Mouse (Mus musculus) urinary bladder, adult 2 months (tissue): ENCODE measurements around the gene Tiam2. TPM values are rescaled to one million over a fixed set of nuclear protein-coding genes. Genes with fewer than 3 reads are reported as not detected.

Source experiments
- DNase-seq: peaks from one replicate; pipeline ENCODE4 v3.0.0; 2022; ENCODE audit warnings: low spot score
- polyA plus RNA-seq: library from polyadenylated mRNA; depleted of rRNA; stranded (reverse); fragments of >200 nt; gene quantifications from 2 replicates; pipeline ENCODE4 v1.2.3, GENCODE M21; 2012

The Tiam2 gene
- polyA plus RNA-seq, 1 experiment, result 7.2 TPM

- DNase-seq, result no peak
Measured at GRCm38 (mm10) chr17:3448725-3449124, 122.4 kb downstream of the Tiam2 start.

DNA sequence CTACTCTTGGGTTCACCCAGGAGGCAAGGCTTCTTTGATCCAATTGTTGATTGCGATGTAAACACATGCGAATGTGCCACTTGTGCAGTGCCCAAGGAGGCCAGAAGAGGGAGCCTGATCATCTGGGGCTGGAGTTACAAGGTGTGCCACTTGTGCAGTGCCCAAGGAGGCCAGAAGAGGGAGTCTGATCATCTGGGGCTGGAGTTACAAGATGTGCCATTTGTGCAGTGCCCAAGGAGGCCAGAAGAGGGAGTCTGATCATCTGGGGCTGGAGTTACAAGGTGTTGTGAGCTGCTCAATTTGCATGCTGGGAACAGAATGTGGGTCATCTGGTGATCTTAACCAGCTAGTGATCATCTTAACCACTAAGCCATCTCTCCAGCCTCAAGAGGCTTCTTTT is 124.7 kb downstream of the Tiam2 start:
- DNase-seq, result peak; percentile 27

GRCm38 (mm10) chr17:3452571-3453311 is 126.4 kb downstream of the Tiam2 start:
- DNase-seq, result no peak

GRCm38 (mm10) chr17:3453946-3454345 is 127.6 kb downstream of the Tiam2 start:
- DNase-seq, result no peak

GRCm38 (mm10) chr17:3454850-3455249 is 128.5 kb downstream of the Tiam2 start:
- no peak for DNase-seq

DNA sequence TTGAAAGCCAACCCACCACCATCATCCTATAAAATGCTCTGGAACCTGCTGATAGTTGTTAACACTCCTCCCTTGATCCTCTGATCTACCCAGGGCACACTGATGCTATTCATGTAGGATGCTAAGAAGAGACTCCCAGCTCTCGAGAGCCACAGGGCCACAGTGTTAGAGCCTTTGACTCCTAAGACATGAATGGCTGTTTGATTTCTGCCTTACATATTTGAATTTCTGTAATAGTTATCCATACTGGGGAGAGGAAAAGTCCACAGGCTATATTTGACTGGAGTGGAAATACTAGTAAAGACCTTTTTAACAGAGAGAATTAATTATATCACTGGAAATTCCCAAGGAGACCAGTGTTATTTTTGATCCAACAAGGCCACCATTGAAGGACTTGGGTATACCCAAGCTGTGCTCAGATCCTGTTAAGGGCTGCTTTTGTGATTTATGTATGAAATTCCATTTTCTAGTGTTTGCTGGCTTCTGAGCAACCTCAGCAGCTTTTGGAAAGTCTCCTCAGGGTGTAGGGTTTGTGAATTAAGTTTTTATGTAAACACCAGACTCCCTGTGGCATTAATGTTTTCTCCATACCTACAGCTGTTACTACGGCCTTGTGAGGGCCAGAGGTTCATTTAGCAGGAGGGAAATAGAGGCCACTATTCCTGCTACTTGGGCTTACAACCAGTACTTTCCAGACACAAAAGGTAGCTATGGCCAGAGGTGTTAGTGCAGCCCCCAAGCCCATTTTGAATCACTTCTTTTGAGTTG is 131.7 kb downstream of the Tiam2 start:
- DNase-seq, result no peak

- no peak for DNase-seq
Measured at GRCm38 (mm10) chr17:3465861-3466260, 139.5 kb downstream of the Tiam2 start.

DNA sequence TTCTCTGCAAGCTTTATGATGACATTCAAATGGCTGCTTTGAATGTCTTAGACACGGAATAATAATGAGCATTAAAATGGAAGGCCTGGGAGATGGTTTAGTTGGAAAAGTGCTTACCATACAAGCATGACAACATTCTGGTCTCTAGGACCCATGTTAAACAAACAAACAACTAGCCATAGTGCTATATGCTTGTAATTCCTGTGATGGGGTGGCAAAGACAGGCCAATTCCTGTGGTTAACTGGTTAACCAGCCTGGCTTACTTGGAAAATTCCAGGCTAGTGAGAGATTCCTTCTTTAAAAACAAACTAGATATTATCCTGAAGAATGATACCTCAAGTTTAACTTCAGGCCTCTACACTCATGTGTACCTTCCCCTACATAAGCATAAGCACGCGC is 140.3 kb downstream of the Tiam2 start:
- no peak for DNase-seq

GRCm38 (mm10) chr17:3467636-3468324 is 141.4 kb downstream of the Tiam2 start:
- DNase-seq, result no peak

DNA sequence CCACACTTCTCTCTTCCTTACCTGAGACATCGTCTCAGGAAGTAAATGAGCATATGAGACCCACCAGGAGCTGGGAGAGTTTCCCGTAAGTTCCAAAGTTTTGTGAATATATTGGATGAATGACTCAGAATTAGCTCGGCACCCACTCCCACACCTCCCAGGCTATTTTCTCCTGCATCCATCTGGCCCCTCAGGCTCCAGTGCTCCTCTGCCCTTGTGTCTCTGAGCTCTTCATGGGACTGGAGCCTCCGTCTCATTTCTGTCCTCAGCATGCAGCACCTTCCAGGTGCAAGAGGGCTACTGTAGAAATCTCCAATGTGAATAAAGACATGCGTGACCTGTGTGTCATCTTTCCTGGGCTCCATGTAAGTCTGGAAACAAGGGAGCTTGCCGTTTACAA is 145.6 kb downstream of the Tiam2 start:
- no peak for DNase-seq

GRCm38 (mm10) chr17:3476546-3476945 is 150.2 kb downstream of the Tiam2 start:
- no peak for DNase-seq

GRCm38 (mm10) chr17:3481576-3482575 is 155.5 kb downstream of the Tiam2 start:
- no peak for DNase-seq

DNA sequence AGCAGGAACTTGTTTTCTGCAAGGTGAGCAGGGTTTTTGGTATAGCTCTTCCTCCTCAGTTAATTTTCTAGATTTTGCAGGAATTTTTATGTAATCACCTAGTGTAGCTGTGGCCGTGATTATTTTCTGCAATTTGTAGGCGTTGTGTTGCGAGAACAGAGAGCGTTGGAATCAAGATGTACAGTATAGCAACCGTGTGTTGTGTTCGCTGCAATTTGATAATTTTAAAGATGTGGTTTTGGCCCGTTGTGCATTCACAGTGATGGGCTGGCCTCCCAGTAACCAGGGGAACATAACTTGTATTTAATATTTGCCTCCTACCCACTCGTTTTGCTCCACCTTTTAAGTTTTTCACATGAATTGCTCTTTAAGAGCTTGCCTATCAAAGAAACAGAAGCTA is 156.7 kb downstream of the Tiam2 start:
- no peak for DNase-seq

GRCm38 (mm10) chr17:3485851-3486250 is 159.5 kb downstream of the Tiam2 start:
- DNase-seq, result no peak

DNA sequence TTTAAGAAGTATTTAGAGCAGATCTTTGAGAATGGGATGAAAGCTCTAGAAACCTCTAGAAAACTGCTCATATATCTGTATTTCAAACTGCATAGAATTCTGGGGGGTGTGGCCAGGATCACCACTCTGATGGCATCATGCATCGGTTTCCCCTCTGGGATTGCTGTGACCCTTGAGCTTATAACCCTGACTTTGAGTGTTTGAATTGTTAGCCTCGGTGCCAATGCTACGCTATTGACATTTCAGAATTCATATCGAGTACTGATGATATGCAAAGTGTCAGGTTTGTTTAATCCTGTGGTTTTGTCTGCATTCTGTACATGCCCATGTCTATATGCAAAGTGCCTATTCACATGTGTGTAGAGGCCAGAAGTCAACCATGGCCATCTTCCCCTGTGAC is 160.8 kb downstream of the Tiam2 start:
- DNase-seq, result no peak

DNA sequence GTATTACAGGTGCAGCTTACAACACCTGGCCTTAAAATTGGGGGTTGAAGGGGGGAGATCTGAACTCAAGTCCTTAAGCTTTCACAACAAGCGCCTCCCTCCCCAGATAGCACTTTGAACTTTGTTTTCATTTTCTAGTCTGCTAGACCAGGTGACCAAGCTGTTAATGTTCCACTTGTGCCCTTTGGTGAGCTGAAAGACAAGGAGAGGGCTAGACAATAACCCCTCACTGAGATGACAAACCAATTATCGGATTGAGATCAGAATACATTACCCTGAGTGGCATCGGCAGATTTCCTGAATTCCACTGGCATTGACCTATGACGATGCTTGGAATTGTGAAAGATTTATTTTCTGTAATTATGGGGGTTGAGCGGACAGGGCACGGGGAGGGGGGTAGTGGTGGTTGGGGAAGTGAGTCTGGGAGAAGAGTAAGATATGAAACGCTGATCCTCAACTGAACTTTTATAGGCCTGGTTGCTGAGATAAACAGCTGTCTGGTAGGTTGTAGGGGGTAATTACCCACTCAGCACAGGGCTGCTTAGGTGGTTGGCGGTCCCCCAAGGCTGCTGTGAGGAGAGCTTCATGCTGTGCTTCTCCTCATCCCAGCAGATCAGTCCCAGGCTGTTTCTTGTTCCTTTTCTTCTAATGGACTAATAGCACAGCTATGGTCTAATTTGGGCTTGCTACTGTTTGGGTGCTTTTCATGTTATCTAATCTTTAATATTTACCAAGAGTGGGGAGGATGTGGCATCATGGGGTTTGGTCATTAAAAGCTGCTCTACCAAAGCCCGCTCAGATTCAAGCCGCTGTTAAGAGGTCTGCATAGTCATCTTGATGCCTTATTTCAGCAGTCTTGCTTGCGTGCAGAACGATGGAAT is 161.6 kb downstream of the Tiam2 start:
- no peak for DNase-seq

- no peak for DNase-seq
Measured at GRCm38 (mm10) chr17:3490216-3490895, 164.0 kb downstream of the Tiam2 start.

GRCm38 (mm10) chr17:3491065-3491464 is 164.7 kb downstream of the Tiam2 start:
- DNase-seq, result no peak

- no peak for DNase-seq
Measured at GRCm38 (mm10) chr17:3491667-3492066, 165.3 kb downstream of the Tiam2 start.

DNA sequence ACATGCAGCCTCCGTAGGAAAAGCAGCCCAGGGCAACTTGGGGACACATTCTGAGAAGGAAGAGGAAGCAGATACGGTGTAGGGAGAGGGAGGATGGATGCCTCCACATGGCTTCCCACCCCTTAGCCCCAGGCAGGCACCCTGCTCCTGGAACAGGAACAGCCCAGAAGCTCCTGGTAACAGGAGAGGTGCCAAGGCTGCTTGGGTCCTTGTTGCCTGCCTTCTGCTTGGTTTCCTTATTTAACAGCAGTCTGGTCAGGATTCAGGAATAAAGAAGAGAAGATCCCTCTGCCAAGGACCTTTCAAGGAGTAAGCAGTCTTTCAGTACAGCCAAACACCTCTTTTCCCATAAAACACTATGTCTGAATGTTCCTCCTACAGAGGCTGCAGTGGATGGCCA is 169.2 kb downstream of the Tiam2 start:
- DNase-seq, result no peak
